Mouse (Mus musculus) megakaryocyte, adult 5-6 weeks (primary cell): ENCODE data around the gene Frem1. TPM values are rescaled to one million over a fixed set of nuclear protein-coding genes. Genes with fewer than 3 reads are reported as not detected.

Experiments
- total RNA-seq, 2 experiments: library from RNA; stranded (forward) in 1 of 2; stranded (reverse) in 1 of 2; fragments of 153-499, 151-499 nt in 1 of 2; fragments of 221-1000, 200-1000 nt in 1 of 2; gene quantifications; 2 replicates each; pipeline versions ENCODE4 v1.2.3 to v1.2.4; 2015 to 2017

The Frem1 gene
- total RNA-seq, 2 experiments from 2014 or later, result not detected

Other genes with a start within 250 kb of the Frem1 start
- gene Zdhhc21, start 192.4 kb downstream of the Frem1 start, total RNA-seq (2015), result 33.4 and 38.2 TPM in 2 replicates
- gene Zdhhc21, start 192.4 kb downstream of the Frem1 start, total RNA-seq (2017), result 24.7 and 33.2 TPM in 2 replicates
- gene Cer1, start 167.2 kb downstream of the Frem1 start, total RNA-seq (2015), result not detected in 2 replicates
- gene Cer1, start 167.2 kb downstream of the Frem1 start, total RNA-seq (2017), result not detected in 2 replicates